ENCODE assay signal across 24 mouse cellular contexts in the genomic region with DNA sequence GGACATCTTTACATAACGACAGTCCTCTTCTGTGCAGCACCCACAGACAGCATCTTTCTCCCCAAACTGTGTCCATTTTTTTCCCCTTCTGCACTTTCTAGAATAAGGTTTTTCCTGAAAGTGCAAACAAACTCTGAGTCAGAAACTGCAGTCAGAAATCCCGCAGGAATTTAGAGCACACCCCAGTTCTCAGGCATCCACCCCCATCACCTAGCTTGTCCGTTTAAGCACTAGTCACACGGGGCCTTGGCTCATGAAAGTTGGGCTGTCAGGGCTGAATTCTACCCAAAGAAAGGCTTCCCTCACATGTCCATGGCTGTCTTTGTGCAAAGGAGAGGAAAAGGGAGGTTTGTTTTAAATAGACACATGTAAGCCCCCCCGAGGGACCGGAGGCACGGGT. TPM values are rescaled to one million over a fixed set of nuclear protein-coding genes. Genes with fewer than 3 reads are reported as not detected.
DNase-seq lines count a peak whose midpoint lies in the region; ATAC-seq and TF ChIP-seq lines count a peak whose summit lies in the region.
"Had no signal": no experiment of that assay in that cellular context is flagged by ENCODE, and none has a peak within 500 bp of the region (broad histone marks: within the 10 kb centered on the region; RNA-seq: fewer than 3 reads in every experiment).

No protein-coding gene starts in this region.

- no peaks in the 10 kb centered on the region; the same call in 1 of the 2 replicates for H3K27me3 ChIP-seq in midbrain, embryonic 12.5 days
- H3K27me3 ChIP-seq in midbrain, embryonic 10.5 days (ENCODE audit: low read depth, poor library complexity, severe bottlenecking) = no peaks in the 10 kb centered on the region
- no peaks in the 10 kb centered on the region for H3K27me3 ChIP-seq in midbrain, postnatal 0 days (ENCODE audit: insufficient read depth, low read length)
- H3K27me3 ChIP-seq: hindbrain, embryonic 15.5 days had no signal

- no peak overlapping the region for H3K4me2 ChIP-seq in midbrain, embryonic 12.5 days (replicated peaks)
- H3K4me2 ChIP-seq in midbrain, postnatal 0 days (ENCODE audit: low read depth, low read length, poor library complexity, severe bottlenecking) = no peak overlapping the region
- H3K4me2 ChIP-seq: embryonic facial prominence, embryonic 15.5 days; heart, embryonic 12.5 days; hindbrain, embryonic 15.5 days had no signal

- ATAC-seq in frontal cortex, adult (ENCODE audit: low TSS enrichment) = peak; percentile 60; the same call in 1 of the 2 replicates
- no peak for ATAC-seq in midbrain, embryonic 12.5 days (ENCODE audit: low FRiP score, low read depth)
- no peak for ATAC-seq in midbrain, postnatal 0 days (ENCODE audit: low FRiP score)
- ATAC-seq: activated CD4-positive, CD25-positive, alpha-beta regulatory T cell, adult 4 months; forebrain, embryonic 16.5 days; Patski had no signal

- peaks cover 6% of the 10 kb centered on the region; the same call in 1 of the 2 replicates for H3K9me3 ChIP-seq in midbrain, embryonic 12.5 days
- H3K9me3 ChIP-seq in midbrain, embryonic 10.5 days (replicated peaks) = no peaks in the 10 kb centered on the region; the same call in 1 of the 2 replicates
- H3K9me3 ChIP-seq in midbrain, postnatal 0 days (ENCODE audit: low read length) = no peaks in the 10 kb centered on the region
- H3K9me3 ChIP-seq: embryonic facial prominence, embryonic 15.5 days; hindbrain, embryonic 15.5 days had no signal

- no peak overlapping the region for H3K4me3 ChIP-seq in midbrain, embryonic 12.5 days
- H3K4me3 ChIP-seq in midbrain, embryonic 10.5 days = no peak overlapping the region
- no peak overlapping the region for H3K4me3 ChIP-seq in midbrain, postnatal 0 days (ENCODE audit: low read depth, low read length)
- H3K4me3 ChIP-seq: embryonic facial prominence, embryonic 15.5 days; erythroblast, embryonic 14.5 days; forebrain, embryonic 10.5 days; gastrocnemius, adult 2 months; heart, embryonic 12.5 days; hindbrain, embryonic 15.5 days had no signal

- TF ChIP-seq CTCF in midbrain, postnatal 0 days (IDR thresholded peaks at IDR 0.05) = no peak

- intact Hi-C loops in heart, postnatal 10 days (cut with DNase I) = no loop called here

- no peak overlapping the region for H3K9ac ChIP-seq in midbrain, embryonic 12.5 days (replicated peaks)
- no peak overlapping the region for H3K9ac ChIP-seq in midbrain, postnatal 0 days (replicated peaks; ENCODE audit: low read length, poor library complexity, severe bottlenecking)
- H3K9ac ChIP-seq: embryonic facial prominence, embryonic 15.5 days; heart, embryonic 12.5 days; hindbrain, embryonic 15.5 days had no signal

- DNase-seq in frontal cortex, postnatal 25 days (ENCODE audit: low spot score in 2 of 2) = no peak
- DNase-seq in midbrain, embryonic 10.5 days (ENCODE audit: low spot score) = no peak
- DNase-seq in brain, adult 2 months (ENCODE audit: low read depth, low spot score) = peak; percentile 75
- DNase-seq in midbrain, postnatal 0 days (ENCODE audit: low spot score) = no peak
- DNase-seq in heart, postnatal 10 days = no peak
- DNase-seq: adrenal gland, postnatal 14 days; cerebellum, adult 2 months; embryo, embryonic 11 days; gastrocnemius, adult 2 months; gastrocnemius, postnatal 25 days; heart, postnatal 36 days had no signal

- WGBS in midbrain, embryonic 12.5 days = 56% methylated on average over 7 of the region's 7 CpGs
- WGBS in midbrain, embryonic 10.5 days = 65% methylated on average over 7 of the region's 7 CpGs
- 45% methylated on average over 7 of the region's 7 CpGs for WGBS in midbrain, postnatal 0 days

- peak overlapping the region; percentile 70; the same call in 1 of the 2 replicates for H3K27ac ChIP-seq in midbrain, embryonic 12.5 days (replicated peaks)
- no peak overlapping the region for H3K27ac ChIP-seq in midbrain, embryonic 10.5 days (replicated peaks)
- H3K27ac ChIP-seq in midbrain, postnatal 0 days (ENCODE audit: low read depth, low read length) = 0 out of 2 replicates have a peak overlapping the region, but pooled peaks have one; percentile 38
- H3K27ac ChIP-seq: embryonic facial prominence, embryonic 15.5 days; forebrain, embryonic 10.5 days; gastrocnemius, adult 2 months; hindbrain, embryonic 15.5 days had no signal

- peaks cover 52% of the 10 kb centered on the region for H3K4me1 ChIP-seq in midbrain, embryonic 12.5 days
- H3K4me1 ChIP-seq in midbrain, embryonic 10.5 days = peaks cover 56% of the 10 kb centered on the region
- H3K4me1 ChIP-seq in midbrain, postnatal 0 days (ENCODE audit: insufficient read depth, low read length) = peaks cover 16% of the 10 kb centered on the region
- H3K4me1 ChIP-seq: embryonic facial prominence, embryonic 15.5 days; heart, embryonic 12.5 days had no signal

- H3K36me3 ChIP-seq in midbrain, embryonic 12.5 days = no peaks in the 10 kb centered on the region
- no peaks in the 10 kb centered on the region for H3K36me3 ChIP-seq in midbrain, embryonic 10.5 days
- H3K36me3 ChIP-seq in midbrain, postnatal 0 days (ENCODE audit: insufficient read depth, low read length) = no peaks in the 10 kb centered on the region
- H3K36me3 ChIP-seq: embryonic facial prominence, embryonic 15.5 days; forebrain, embryonic 10.5 days; heart, embryonic 12.5 days; hindbrain, embryonic 15.5 days had no signal

RNA-seq across cellular contexts. Expression of gene Lemd2, which starts 23.0 kb away (rescaled TPM):
- 31.4 and 43.0 TPM in 2 replicates for polyA plus RNA-seq in midbrain, embryonic 12.5 days (2016; fragmentation: Nextera tagmentation; extraction: Ambion mirVana)
- 16.4 and 20.8 TPM in 2 replicates for polyA plus RNA-seq in midbrain, embryonic 10.5 days (2016; fragmentation: Nextera tagmentation; extraction: Ambion mirVana)
- total RNA-seq in midbrain, postnatal 0 days (2014; rRNA removed) = 85.7 and 94.3 TPM in 2 replicates
- polyA plus RNA-seq in midbrain, postnatal 0 days (2015; fragmentation: Nextera tagmentation; extraction: Ambion mirVana) = 18.4 and 20.6 TPM in 2 replicates
- total RNA-seq in heart, postnatal 10 days (2021) = 10 to 100 TPM; 32.3 to 32.6 TPM

RNA-seq across cellular contexts. Expression of gene Ip6k3, which starts 59.7 kb away (rescaled TPM):
- polyA plus RNA-seq in midbrain, embryonic 12.5 days (2016; fragmentation: Nextera tagmentation; extraction: Ambion mirVana) = 0.16 and 0.51 TPM in 2 replicates
- polyA plus RNA-seq in midbrain, embryonic 10.5 days (2016; fragmentation: Nextera tagmentation; extraction: Ambion mirVana) = 0.29 TPM in 1 of 2 replicates, not detected in the other
- total RNA-seq in midbrain, postnatal 0 days (2014; rRNA removed) = 0.09 TPM in 1 of 2 replicates, not detected in the other
- 0.32 TPM in 1 of 2 replicates, not detected in the other for polyA plus RNA-seq in midbrain, postnatal 0 days (2015; fragmentation: Nextera tagmentation; extraction: Ambion mirVana)
- total RNA-seq in heart, postnatal 10 days (2021) = 1 to 10 TPM; 9.2 to 10.0 TPM
- total RNA-seq: common myeloid progenitor, adult 5-6 weeks; granulocyte monocyte progenitor cell, adult 5-6 weeks; MEL had no signal
- polyA plus RNA-seq: activated CD4-positive, CD25-positive, alpha-beta regulatory T cell, adult 4 months; erythroblast, embryonic 14.5 days; forebrain, embryonic 16.5 days had no signal
